Mouse (Mus musculus) midbrain, embryonic 12.5 days (tissue): Measurements from ENCODE around the gene Cox6a2. TPM values are rescaled to one million over a fixed set of nuclear protein-coding genes. Genes with fewer than 3 reads are reported as not detected.
"Not testable (repeated sequence)": the region's sequence is repeated elsewhere in the genome, so short reads cannot be mapped to it uniquely, and the experiment has no call there.

ENCODE experiments used
- ATAC-seq: fragments of 200-750 bp; cut with Nextera tagmentation; 2 replicates; pipeline ENCODE4 v1.8.0; 2017; ENCODE audit warnings: low read depth, moderate TSS enrichment, moderate library complexity; ENCODE audit not compliant: low FRiP score
- H3K27ac ChIP-seq: fragments of 300-500 bp; sonication (generic); replicated peaks from 2 replicates; pipeline ENCODE4 v1.5.1; 2016; ENCODE audit warnings: mild to moderate bottlenecking
- H3K27me3 ChIP-seq: fragments of 300-500 bp; sonication (generic); 2 replicates; pipeline ENCODE4 v1.6.1; 2016; ENCODE audit warnings: mild to moderate bottlenecking
- H3K36me3 ChIP-seq: fragments of 300-500 bp; sonication (generic); 2 replicates; pipeline ENCODE4 v1.6.1; 2016
- H3K4me1 ChIP-seq: fragments of 300-500 bp; sonication (generic); 2 replicates; pipeline ENCODE4 v1.6.1; 2016
- H3K4me2 ChIP-seq: fragments of 300-500 bp; sonication (generic); replicated peaks from 2 replicates; pipeline ENCODE4 v1.6.1; 2016; ENCODE audit warnings: mild to moderate bottlenecking, moderate library complexity
- H3K4me3 ChIP-seq: fragments of 300-500 bp; sonication (generic); 2 replicates; pipeline ENCODE4 v1.5.1; 2016; ENCODE audit warnings: mild to moderate bottlenecking
- H3K9ac ChIP-seq: fragments of 300-500 bp; sonication (generic); replicated peaks from 2 replicates; pipeline ENCODE4 v1.6.1; 2016; ENCODE audit warnings: mild to moderate bottlenecking, moderate library complexity
- H3K9me3 ChIP-seq: fragments of 300-500 bp; sonication (generic); 2 replicates; pipeline ENCODE4 v1.6.1; 2016; ENCODE audit warnings: mild to moderate bottlenecking
- WGBS: fragments of 180-500 bp; shearing (Covaris S2); methylation state at CpG from one replicate; pipeline ENCODE4 v1.1.7; 2016; 5-methylcytosine and 5-hydroxymethylcytosine counted together
- polyA plus RNA-seq: library from polyadenylated mRNA; unstranded; fragments of >200 nt; fragmentation: Nextera tagmentation; extraction: Ambion mirVana; gene quantifications from 2 replicates; pipeline ENCODE4 v1.2.1, GENCODE M21; 2016

Cox6a2 gene
- polyA plus RNA-seq, 1 experiment from 2014 or later = not detected

DNA sequence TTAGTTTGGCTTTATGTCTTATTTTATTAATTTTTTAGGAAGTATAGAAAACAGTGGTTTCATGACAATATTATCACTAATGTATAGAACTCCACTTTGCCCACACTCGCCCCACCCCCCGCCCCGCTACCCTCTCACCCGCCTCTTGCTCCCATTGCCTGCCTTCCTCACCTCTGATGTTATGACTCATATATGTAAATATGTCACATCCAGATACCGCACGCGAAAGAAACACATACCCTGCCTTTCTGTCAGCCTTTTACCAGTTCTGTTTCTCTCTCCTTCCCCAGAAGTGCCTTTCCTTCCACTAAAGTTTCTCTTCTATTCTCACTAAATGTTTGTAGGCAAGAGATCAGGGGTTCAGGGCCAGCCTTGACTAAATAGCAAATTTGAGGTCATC is 39.8 kb downstream of the Cox6a2 start:
- WGBS = 88% methylated on average over 7 of the region's 7 CpGs
- ATAC-seq = no peak
- Histone ChIP-seq H3K9me3 (no peaks in the 10 kb centered on the region), H3K36me3 (no peaks in the 10 kb centered on the region), H3K4me2 (no peak overlapping the region), H3K27ac (no peak overlapping the region), H3K4me1 (no peaks in the 10 kb centered on the region), H3K9ac (no peak overlapping the region), H3K27me3 (no peaks in the 10 kb centered on the region), H3K4me3 (no peak overlapping the region)

DNA sequence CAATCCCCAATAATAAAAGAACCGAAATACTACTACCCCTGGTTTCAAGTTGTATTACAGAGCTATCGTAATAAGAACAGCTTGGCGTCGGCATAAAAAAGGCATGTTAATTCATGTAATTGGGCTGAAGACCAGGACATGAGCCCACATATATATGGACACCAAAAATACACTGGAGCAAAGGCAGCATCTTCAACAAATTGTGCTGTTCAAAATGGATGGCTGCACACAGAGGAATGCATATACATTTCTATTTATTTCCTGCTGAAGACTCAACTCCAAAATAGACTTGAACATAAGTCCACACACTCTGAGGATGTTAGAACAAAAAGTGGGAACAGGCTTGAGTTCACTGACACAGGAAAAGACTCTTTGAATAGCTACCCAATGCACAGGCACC is 42.2 kb downstream of the Cox6a2 start:
- no peaks in the 10 kb centered on the region for H3K36me3 ChIP-seq
- no peak overlapping the region for H3K9ac ChIP-seq
- H3K4me3 ChIP-seq = no peak overlapping the region
- no peaks in the 10 kb centered on the region for H3K9me3 ChIP-seq
- H3K4me2 ChIP-seq = no peak overlapping the region
- no peaks in the 10 kb centered on the region for H3K27me3 ChIP-seq
- H3K4me1 ChIP-seq = no peaks in the 10 kb centered on the region
- ATAC-seq = no peak
- WGBS = 96% methylated on average over 4 of the region's 4 CpGs
- no peak overlapping the region for H3K27ac ChIP-seq

DNA sequence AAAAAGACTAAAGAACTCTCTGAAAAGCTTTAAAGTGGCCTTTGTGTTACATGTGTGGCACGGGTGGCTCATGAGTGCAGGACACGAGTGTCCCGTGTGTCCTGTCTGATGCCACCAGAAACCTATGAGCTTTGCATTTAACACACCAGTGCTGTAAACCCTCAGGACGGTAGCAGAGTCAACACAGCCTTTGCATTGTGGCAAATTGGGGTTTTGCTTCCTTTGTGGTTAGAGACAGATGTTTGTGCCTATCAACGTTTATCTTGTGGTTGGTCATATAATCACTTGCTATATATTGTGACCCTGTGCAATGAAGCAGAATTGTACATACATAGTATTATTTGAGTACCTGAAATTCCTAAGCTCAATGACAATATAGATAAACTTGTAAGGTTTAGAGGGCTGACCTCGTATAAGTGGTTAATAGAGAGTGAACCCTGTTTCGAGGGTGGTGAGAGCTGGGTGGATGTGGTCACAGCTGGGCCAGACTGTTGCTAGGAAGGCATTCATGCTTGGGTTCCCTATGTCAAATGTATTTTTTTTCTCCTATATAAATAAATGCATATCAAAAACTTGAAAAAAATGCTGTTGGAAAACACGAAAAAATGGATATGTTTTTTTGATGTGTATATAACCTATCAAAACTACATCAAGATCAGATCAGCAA is 47.4 kb downstream of the Cox6a2 start:
- not testable (repeated sequence) for H3K27ac ChIP-seq, H3K9ac ChIP-seq, H3K4me1 ChIP-seq, ATAC-seq, H3K4me3 ChIP-seq, H3K9me3 ChIP-seq, H3K4me2 ChIP-seq, H3K27me3 ChIP-seq, H3K36me3 ChIP-seq
- WGBS = 78% methylated on average over 8 of the region's 8 CpGs

Other genes starting within 250 kb of the Cox6a2 start
- 518 and 540 TPM in 2 replicates for gene Fus, start 238.9 kb downstream of the Cox6a2 start, polyA plus RNA-seq
- 8.0 and 9.1 TPM in 2 replicates for gene Pycard, start 212.5 kb downstream of the Cox6a2 start, polyA plus RNA-seq
- not detected in 2 replicates for gene Trim72, start 202.4 kb downstream of the Cox6a2 start, polyA plus RNA-seq
- 0.42 and 1.0 TPM in 2 replicates for gene Itgam, start 143.7 kb downstream of the Cox6a2 start, polyA plus RNA-seq
- gene Gm49368, start 143.7 kb downstream of the Cox6a2 start, polyA plus RNA-seq = not detected in 2 replicates
- gene Itgax, start 76.8 kb downstream of the Cox6a2 start, polyA plus RNA-seq = 0.05 TPM in 1 of 2 replicates, not detected in the other
- not detected in 2 replicates for gene Itgad, start 52.0 kb downstream of the Cox6a2 start, polyA plus RNA-seq
- gene Armc5, start 31.0 kb upstream of the Cox6a2 start, polyA plus RNA-seq = 16.3 and 16.7 TPM in 2 replicates
- 13.2 TPM in 2 replicates for gene 9130023H24Rik, start 31.6 kb upstream of the Cox6a2 start, polyA plus RNA-seq
- gene Tgfb1i1, start 40.4 kb upstream of the Cox6a2 start, polyA plus RNA-seq = 39.6 and 50.5 TPM in 2 replicates
- gene Slc5a2, start 59.3 kb upstream of the Cox6a2 start, polyA plus RNA-seq = not detected in 2 replicates
- 22.8 and 23.1 TPM in 2 replicates for gene BC017158, start 91.8 kb upstream of the Cox6a2 start, polyA plus RNA-seq
- 10.8 and 13.6 TPM in 2 replicates for gene Rgs10, start 212.4 kb upstream of the Cox6a2 start, polyA plus RNA-seq